Mouse (Mus musculus): ENCODE measurements around the gene Echdc2.
"Not testable (repeated sequence)": the region's sequence is repeated elsewhere in the genome, so short reads cannot be mapped to it uniquely, and the experiment has no call there.

Gene Echdc2

DNA sequence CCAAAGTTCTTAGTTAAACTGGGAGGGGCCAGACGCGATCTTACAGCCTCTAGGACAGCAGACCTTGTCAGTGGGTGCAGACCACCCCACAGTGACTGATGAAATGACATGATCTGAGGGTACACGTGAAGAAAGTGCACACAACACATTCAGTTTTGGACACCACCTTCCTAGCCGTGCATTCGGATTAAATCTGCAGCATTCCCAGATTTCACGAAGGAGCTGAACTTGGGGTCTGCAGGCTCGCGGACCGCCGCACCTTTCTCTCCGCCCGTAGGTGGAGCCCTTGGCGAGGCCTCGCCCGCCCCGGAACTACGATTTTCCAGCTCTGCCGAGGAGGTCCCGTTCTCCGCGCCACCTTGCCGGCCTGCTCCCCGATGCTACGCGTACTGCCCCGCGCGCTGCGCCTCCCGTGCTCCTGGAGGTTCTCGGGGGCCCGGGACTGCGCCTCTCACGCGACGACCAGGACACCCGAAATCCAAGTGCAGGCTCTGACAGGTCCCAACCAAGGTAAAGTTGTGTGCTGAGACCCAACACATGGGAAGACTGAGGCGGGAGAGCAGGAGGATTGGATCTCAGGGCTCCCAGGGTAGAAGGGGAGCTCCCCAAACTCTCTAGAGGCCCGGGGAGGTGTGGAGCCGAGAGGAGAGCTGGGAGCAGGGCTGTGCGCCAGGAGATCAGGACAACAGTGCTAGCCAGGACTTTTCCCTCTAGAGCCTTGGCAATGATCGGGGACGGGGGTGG lies at the start of gene Echdc2:
Gene Echdc2 (plus strand): TSS at position 286 of the 744 bp plus-strand sequence.
- peak; percentile 50 for DNase-seq (ENCODE audit: extremely low read depth, insufficient read length, low spot score)

DNA sequence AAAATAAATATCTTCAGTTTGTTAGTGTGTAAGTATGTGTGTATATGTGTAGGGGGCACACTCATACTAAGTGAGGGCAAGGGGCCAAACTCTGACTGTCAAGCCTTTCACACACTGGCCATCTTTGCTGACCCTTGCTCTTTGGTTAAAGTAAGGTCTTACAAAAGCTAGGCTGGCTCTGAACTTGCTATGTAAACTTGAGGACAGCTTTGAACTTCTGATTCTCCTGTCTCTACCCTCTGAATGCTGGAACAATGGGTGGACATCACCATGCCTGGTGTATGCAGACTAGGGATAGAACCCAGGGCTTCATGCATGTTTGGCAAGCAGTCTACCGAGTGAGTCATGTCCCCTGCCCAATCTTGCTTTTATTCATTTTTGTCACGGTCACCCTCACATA lies 48.8 kb upstream of the Echdc2 start:
- no peak for DNase-seq (ENCODE audit: extremely low read depth, insufficient read length, low spot score)

DNA sequence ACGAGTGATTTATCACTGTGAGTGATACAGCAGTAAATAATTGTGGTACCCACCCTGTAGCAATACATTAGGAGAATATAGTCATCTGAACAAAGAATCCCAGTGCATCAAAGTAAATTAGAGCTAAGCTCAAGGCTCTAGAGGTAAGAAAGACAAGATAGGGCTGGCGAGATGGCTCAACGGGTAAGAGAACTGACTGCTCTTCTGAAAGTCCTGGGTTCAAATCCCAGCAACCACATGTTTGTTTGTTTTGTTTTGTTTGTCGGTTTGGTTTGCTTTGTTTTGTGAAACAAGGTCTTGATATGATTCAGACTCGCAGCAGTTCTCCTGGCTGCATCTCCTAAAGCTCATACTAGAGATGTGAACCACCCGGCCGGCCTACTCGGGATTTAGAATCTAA lies 47.7 kb upstream of the Echdc2 start:
- DNase-seq (ENCODE audit: extremely low read depth, insufficient read length, low spot score), result no peak

DNA sequence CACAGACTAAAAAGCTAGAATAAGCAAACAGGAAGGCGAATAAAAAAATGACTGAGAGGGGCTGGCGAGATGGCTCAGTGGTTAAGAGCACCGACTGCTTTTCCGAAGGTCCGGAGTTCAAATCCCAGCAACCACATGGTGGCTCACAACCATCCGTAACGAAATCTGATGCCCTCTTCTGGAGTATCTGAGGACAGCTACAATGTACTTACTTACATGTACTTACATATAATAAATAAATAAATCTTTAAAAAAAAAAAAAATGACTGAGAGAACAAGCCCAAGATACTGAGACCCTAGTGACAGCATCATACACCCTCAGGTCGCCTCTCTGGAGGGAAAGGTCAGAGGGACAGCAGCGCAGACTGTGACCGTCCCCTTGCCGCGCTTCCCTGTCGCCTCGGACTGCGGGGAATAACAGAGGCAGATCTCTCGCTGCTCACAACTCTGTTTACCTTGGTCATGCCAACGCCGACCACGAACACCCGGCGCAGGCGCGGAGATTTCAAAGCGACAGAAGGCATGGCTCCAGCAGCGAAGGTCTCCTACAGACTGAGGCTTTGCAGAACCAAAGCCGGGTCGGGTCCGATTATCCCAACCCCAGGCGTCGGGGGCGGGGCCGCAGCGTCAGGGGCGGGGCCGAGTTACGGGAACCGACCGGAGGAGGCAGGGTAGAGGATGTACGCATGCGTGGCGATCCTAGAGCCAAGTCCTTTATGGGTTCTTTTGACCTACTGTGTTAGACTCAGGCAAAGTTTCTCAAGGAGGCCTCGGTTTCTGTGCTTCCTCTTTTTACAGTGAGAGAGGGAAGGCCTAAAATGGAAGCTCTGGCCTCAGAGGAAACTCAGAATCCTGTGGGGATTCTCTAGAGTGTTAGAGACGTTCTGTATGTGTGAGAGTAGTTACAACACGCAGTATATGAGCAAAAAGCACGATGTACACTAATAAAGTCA lies 47.0 kb upstream of the Echdc2 start:
- DNase-seq (ENCODE audit: extremely low read depth, insufficient read length, low spot score), result peak; percentile 83

DNA sequence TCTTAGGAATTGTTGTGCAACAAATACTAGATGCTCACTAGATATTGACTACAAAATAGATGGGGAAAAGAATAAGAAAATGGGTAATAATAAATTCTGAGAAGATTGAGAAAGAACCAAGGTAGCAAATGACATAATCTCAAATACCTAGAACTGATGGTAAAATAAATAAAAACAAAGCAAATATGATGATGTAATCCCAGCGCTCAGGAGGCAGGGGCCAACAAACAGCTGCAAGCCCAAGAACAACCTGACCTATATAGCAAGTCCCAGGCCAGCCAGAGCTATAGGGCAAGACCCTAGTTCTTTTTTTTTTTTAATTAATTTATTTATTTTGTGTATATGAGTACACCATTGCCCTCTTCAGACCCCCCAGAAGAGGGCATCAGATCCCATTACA lies 41.1 kb upstream of the Echdc2 start:
- no peak for DNase-seq (ENCODE audit: extremely low read depth, insufficient read length, low spot score)

DNA sequence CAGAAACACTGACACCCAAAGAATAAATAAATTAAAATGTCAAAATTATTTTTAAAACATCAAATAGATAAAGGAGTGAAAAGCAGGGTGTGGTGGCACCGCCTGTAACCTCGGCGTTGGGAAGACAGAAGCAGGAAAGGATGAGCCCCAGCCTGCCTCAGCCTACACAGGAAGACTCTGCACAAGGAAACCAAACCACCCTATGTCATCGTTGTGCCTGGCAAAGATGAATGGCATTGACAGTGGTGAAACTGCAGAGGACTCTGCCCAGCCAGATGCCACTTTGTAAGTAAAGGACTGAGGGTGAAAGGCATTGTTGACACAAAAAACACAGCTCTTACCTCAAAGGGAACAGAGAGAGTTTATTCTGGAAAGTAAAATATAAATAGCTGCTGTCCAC lies 39.0 kb upstream of the Echdc2 start:
- DNase-seq (ENCODE audit: extremely low read depth, insufficient read length, low spot score), result no peak

DNA sequence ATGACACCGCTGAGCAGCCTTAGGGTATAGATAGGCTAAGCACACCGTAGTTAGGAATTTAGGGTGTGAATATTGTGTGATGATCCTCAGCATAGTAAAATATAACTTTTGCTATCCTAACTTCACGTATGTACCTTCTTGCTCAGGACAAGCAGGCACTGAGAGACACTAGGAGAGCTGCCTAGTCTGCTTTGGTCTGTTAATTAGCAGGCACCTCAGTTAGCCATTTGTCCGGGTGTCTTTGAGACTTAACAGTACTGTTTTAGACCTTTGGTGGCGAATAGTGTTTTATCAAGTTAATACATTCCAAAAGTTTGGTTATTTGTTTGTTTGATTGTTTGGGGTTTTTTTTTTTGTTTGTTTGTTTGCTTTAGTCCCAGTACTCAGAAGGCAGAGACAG lies 37.7 kb upstream of the Echdc2 start:
- no peak for DNase-seq (ENCODE audit: extremely low read depth, insufficient read length, low spot score)

DNA sequence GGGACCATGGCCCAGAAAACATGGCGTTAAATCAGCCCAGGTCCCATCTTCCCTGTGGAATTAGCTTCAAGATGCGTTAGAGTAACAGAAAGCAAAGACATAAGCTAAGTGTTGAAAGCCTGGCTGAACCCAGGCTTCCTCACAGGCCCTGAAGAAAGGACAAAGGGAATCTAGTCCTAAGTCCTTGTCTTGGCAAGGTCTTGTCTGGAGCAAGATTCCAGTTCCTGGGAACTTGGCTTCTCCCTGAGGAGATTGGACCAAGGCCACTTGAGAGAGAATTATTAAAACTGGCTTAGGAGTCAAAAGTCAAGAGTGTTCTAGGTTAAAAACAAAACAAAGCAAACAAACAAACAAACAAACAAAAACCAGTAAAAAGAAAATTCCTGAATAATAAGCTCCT lies 36.9 kb upstream of the Echdc2 start:
- no peak for DNase-seq (ENCODE audit: extremely low read depth, insufficient read length, low spot score)

DNA sequence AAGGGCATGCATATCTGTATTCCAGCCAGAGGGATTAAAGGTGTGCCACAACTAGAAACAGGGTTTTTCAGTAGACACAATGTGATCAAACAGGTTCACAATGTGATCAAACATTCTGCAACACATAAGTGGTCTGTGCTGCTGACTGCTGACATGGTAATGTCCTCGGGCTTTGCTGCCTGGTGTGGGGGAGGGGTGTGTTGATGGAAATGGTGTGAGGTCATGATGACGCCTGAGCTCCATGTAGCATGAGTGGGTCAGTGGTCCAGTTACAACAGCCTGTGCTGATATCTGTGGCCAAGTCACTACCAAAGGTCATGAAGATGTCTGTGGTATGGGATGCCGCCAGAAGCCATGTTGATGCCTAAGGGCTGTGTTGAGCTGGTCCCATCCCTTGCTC lies 34.8 kb upstream of the Echdc2 start:
- no peak for DNase-seq (ENCODE audit: extremely low read depth, insufficient read length, low spot score)

DNA sequence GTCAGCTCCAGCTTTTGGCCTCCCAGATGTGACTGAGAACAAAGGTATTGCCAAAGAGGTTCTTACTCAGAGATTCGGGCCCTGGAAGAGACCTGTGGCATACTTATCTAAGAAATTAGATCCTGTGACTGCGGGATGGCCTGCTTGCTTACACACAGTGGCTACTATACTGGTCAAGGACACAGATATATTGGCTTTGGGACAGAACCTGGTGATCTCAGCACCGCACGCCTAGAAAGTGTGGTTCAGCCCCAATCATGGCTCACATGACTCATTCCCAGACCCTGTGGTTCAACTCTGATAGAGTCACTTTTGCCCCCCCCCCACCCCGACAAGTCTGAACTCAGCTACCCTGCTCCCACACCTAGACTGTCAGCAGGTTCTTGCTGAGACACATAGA lies 28.3 kb upstream of the Echdc2 start:
- no peak for DNase-seq (ENCODE audit: extremely low read depth, insufficient read length, low spot score)

DNA sequence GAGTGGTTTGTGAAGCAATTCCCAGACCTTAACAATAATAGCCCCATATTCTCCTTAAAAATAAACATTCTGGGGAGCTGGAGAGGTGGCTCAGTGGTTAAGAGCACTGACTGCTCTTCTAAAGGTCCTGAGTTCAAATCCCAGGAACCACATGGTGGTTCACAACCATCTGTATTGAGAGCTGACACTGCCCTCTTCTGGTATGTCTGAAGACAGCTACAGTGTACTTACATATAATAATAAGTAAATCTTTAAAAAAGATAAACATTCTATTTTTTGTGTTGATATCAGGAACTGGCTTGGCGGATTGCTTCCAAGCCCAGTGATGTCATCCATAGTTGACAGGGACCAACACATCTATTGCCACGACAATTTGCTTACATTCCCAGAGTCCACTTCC lies 22.1 kb upstream of the Echdc2 start:
- DNase-seq (ENCODE audit: extremely low read depth, insufficient read length, low spot score), result not testable (repeated sequence)

DNA sequence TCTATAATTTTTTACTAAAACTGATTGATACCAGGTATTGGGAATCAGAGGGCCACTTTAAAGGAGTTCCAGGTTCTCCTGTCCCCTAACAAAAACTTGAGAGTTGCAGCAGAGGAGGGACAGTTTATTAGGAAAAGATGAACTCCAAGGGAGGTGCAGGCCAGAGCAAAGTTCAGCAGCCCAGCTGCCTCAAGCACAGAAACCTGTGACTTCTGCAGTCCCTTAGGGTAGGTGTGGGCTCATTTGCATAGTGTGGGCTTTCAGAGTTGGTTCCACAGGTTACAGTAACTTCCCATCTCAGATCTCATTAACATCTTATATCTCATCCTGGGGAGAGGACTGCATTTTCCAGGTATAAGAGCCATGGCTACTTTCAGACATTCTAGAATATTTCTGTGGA lies 21.5 kb upstream of the Echdc2 start:
- DNase-seq (ENCODE audit: extremely low read depth, insufficient read length, low spot score), result no peak

DNA sequence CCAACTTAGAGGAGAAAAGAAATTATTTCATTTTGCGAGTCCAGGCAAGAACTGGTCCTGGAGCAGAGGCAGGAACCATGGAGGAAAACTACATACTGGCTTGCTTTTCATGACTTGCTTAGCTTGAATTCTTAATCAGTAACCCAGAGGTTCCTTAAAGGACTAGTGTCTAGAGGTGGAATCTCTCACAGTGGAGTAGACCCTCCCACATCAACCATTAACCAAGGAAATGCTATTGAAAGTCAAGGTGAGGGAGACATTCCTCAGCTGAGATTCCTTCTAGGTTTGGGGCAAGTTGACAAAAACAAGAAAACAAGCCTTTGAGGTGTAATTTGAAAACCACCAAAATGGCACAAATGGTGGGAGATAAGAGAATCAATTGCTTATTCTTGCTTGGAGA lies 20.4 kb upstream of the Echdc2 start, which contains the start of gene Scp2:
Gene Scp2 (minus strand): TSS at position 119 of the 400 bp plus-strand sequence.
- no peak for DNase-seq (ENCODE audit: extremely low read depth, insufficient read length, low spot score)

DNA sequence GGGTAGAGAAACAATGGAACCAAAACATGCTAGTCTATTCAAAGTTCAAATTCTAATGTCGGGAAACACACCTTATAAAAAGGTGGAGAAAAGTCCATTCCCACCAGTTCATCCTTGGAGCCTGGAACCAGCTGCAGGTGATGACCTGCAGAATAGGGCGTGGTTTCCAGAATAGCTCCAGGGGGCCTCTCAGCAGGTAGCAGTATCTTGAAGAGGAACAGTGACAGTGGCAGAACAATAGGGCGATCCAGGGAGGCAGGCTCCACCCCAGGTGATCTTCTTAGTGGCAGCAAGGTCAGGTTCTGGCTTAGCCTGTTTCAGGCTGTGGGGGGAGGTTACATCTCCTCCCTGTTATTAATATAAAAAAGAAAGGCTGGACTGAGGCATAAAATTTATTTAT lies 19.7 kb upstream of the Echdc2 start:
- DNase-seq (ENCODE audit: extremely low read depth, insufficient read length, low spot score), result not testable (repeated sequence)

DNA sequence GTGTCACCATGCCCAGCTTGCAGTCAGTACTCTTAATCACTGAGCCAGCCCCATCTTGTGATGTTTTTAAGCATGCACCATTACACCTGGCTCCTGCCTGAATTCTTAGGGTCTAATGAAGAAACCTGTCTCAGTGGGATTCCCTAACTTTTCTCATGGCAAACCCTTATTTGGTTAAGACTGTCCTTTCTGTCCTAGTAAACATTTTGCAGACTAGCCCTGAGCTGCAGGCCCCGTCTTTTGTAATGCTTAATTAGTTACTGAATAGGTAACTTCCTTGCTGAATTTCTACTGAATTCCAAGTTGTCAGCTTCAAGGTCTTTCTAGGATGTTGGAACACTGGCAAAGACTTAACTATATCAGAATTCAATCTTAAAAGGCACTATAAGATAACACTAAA lies 10.1 kb upstream of the Echdc2 start:
- not testable (repeated sequence) for DNase-seq (ENCODE audit: extremely low read depth, insufficient read length, low spot score)

DNA sequence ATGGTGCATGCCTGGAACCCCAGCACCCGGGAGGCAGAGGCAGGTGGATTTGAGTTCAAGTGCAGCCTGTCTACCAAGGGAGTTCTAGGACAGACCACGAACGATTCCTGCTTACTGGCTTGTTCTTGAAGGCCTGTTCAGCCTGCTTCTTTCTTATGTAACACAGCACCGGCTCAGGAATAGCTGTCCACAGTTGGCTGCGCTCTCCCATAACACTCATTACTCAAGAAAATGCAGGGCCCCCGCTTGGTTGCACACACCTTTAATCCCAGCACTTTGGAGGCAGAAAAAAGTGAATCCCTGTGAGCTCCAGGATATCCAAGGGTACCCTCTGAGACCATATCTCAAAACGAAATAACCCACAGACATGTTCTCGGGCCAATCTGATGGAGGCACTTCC lies 3.3 kb upstream of the Echdc2 start:
- DNase-seq (ENCODE audit: extremely low read depth, insufficient read length, low spot score), result no peak

DNA sequence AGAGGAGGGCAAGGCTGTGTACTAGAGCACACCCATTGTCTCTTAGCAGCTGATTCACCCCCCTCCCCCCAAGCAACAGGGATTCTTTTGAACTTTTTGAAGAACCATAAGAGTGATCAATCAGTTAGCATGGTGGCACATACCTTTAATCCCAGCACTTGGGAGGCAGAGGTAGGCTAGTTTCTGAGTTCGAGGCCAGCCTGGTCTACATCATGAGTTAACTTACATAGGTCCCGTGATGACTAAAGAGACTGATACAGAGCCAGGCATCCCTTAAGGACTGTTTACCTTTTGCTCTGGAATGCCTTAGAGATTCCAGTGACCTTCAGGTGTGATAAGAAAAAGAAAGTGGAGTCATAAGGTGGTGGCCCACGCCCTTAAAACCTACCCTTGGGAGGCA lies 1.9 kb upstream of the Echdc2 start:
- DNase-seq (ENCODE audit: extremely low read depth, insufficient read length, low spot score), result no peak

DNA sequence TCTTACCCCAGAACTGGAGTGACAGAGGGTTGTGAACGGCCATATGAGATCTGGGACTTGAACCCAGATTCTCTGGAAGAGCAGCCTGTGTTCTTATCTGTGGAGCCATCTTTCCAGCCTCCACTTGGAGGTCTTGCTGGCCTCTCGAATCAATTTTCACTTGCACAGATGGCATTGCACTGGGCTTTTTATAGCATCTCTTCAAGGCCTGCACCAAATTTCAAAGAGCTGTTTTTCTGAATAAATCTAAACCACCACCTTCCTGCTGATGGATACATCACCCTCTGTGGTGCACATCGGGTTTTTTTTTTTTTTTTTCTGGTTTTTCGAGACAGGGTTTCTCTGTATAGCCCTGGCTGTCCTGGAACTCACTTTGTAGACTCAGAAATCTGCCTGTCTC lies 1.6 kb downstream of the Echdc2 start:
- no peak for DNase-seq (ENCODE audit: extremely low read depth, insufficient read length, low spot score)

DNA sequence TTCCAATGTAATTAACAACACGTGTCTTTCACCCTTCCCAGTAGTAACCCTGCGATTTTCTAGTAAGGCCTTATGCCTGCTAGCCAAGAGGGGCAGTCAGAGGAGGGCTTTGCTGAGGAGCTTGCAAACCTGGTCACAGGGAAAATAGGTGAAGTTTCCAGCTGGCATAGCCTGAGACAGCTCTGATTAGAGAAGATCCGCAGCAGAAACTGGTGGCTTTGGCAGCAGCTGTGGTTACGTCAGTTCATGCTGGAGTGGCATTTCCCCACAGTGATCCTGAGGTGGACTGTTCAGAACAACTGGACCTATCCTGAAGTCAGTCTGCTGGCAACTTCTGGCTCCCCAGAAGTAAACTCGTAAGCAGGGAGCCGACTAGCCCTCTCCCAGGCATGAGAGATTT lies 2.8 kb downstream of the Echdc2 start:
- no peak for DNase-seq (ENCODE audit: extremely low read depth, insufficient read length, low spot score)

DNA sequence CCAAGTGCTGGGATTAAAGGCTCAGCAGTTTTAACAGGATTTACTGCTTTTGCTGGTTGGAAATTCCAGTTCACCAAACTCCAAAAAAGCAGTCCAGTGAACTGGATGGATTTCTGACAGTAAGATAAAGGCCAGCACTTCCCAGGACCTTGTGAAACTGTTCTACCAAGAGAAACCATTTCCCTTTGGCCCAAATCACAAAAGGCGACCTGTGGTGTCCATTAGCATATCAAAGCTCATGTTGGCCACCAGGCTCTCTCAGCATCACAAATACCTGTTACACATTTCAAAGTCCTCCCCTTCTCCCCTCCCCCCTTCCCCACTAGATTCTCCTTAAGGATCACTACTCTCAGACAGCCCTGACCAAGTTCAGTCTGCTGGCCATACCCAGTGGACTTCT lies 17.0 kb downstream of the Echdc2 start:
- no peak for DNase-seq (ENCODE audit: extremely low read depth, insufficient read length, low spot score)

DNA sequence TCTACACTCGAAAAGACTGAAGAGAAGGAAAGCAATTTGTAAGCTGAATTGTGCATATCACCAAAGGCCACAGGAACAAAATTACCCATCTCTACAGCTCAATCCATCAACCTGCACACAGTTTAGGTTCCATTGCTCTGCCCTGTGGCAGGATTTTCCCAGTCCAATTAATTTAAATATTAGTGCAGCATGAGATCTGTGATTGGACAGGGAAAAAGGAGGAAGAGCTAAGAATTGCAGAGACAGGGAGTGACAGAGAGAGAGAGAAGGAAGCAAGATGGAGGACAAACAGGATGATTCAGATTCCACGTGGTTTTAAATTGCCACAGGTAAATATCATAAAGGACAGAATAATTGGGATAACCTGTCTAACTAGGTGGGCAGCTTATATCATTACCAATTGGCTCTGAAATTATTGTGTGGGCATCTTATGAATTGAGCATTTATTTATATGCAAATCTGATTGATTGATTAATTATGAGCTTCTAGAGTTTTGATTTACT lies 27.6 kb downstream of the Echdc2 start:
- DNase-seq (ENCODE audit: extremely low read depth, insufficient read length, low spot score), result peak; percentile 43

All from 3134 (cell line).